Comparison of ENCODE assay signal across 9 mouse cellular contexts in genomic region chr19:46304908-46305333, GRCm38 (mm10). TPM values are rescaled to one million over a fixed set of nuclear protein-coding genes. Genes with fewer than 3 reads are reported as not detected.
DNase-seq lines count a peak whose midpoint lies in the region; ATAC-seq and TF ChIP-seq lines count a peak whose summit lies in the region.
"Had no signal": no experiment of that assay in that cellular context is flagged by ENCODE, and none has a peak within 500 bp of the region (broad histone marks: within the 10 kb centered on the region; RNA-seq: fewer than 3 reads in every experiment).

No protein-coding gene starts in this region.

- H3K9me3 ChIP-seq in heart, embryonic 14.5 days (ENCODE audit: control insufficient read depth, low read length) = no peaks in the 10 kb centered on the region
- no peaks in the 10 kb centered on the region for H3K9me3 ChIP-seq in MEL (replicated peaks; ENCODE audit: insufficient read depth, low read length)
- H3K9me3 ChIP-seq in embryonic facial prominence, embryonic 15.5 days (replicated peaks) = no peaks in the 10 kb centered on the region
- no peaks in the 10 kb centered on the region for H3K9me3 ChIP-seq in limb, embryonic 13.5 days
- no peaks in the 10 kb centered on the region for H3K9me3 ChIP-seq in neural tube, embryonic 14.5 days (ENCODE audit: control insufficient read depth, low read length)

- TF ChIP-seq CTCF in MEL (IDR thresholded peaks at IDR 0.05 in 2 of 3, conservative IDR thresholded peaks at IDR 0.05 in 1 of 3; ENCODE audit: control insufficient read depth in 1 of 3, insufficient read depth in 1 of 3, low read depth in 2 of 3, low read length in 3 of 3, poor library complexity in 1 of 3, severe bottlenecking in 1 of 3) = no peak

- peaks cover 17% of the 10 kb centered on the region for H3K36me3 ChIP-seq in heart, embryonic 14.5 days (ENCODE audit: control insufficient read depth, insufficient read depth, low read length)
- peaks cover 0 to 14% of the 10 kb centered on the region in 2 experiments; a peak in 2 of 4 replicates for H3K36me3 ChIP-seq in MEL (ENCODE audit: control insufficient read depth in 1 of 2, insufficient read depth in 2 of 2, low read length in 2 of 2)
- peaks cover 20% of the 10 kb centered on the region for H3K36me3 ChIP-seq in embryonic facial prominence, embryonic 15.5 days
- H3K36me3 ChIP-seq in limb, embryonic 13.5 days = peaks cover 8% of the 10 kb centered on the region
- no peaks in the 10 kb centered on the region for H3K36me3 ChIP-seq in neural tube, embryonic 14.5 days (ENCODE audit: control insufficient read depth, insufficient read depth, low read length)

- H3K79me2 ChIP-seq in MEL (ENCODE audit: control insufficient read depth, insufficient read depth, low read length, poor library complexity) = peaks cover 3% of the 10 kb centered on the region; the same call in 1 of the 2 replicates

- no peak for TF ChIP-seq POLR2A in MEL (IDR thresholded peaks at IDR 0.05; ENCODE audit: control insufficient read depth in 1 of 2, insufficient read depth in 1 of 2, low read depth in 1 of 2, low read length in 2 of 2, poor library complexity in 1 of 2)

- 0 out of 2 replicates have a peak, but pooled peaks cover 16% of the 10 kb centered on the region for H3K27me3 ChIP-seq in heart, embryonic 14.5 days (ENCODE audit: control insufficient read depth, insufficient read depth, low read length)
- H3K27me3 ChIP-seq in MEL (ENCODE audit: control insufficient read depth in 1 of 2, insufficient read depth in 2 of 2, low read length in 2 of 2) = no peaks in the 10 kb centered on the region
- H3K27me3 ChIP-seq in embryonic facial prominence, embryonic 15.5 days = peaks cover 19% of the 10 kb centered on the region; the same call in 1 of the 2 replicates
- peaks cover 33% of the 10 kb centered on the region for H3K27me3 ChIP-seq in limb, embryonic 13.5 days
- H3K27me3 ChIP-seq in neural tube, embryonic 14.5 days (ENCODE audit: control insufficient read depth, insufficient read depth, low read length) = peaks cover 8% of the 10 kb centered on the region

- peak overlapping the region; percentile 58 to 86 for H3K27ac ChIP-seq in heart, embryonic 14.5 days (replicated peaks in 1 of 2; ENCODE audit: control insufficient read depth in 1 of 2, insufficient read depth in 1 of 2, low read depth in 2 of 2, low read length in 2 of 2)
- peak overlapping the region; percentile 80 for H3K27ac ChIP-seq in MEL (ENCODE audit: control insufficient read depth, low read depth, low read length)
- H3K27ac ChIP-seq in embryonic facial prominence, embryonic 15.5 days (replicated peaks) = peak overlapping the region; percentile 94
- H3K27ac ChIP-seq in limb, embryonic 13.5 days = peak overlapping the region; percentile 55; the same call in 1 of the 2 replicates
- H3K27ac ChIP-seq in neural tube, embryonic 14.5 days (ENCODE audit: low read depth, low read length) = no peak overlapping the region

- TF ChIP-seq EP300 in MEL (IDR thresholded peaks at IDR 0.05; ENCODE audit: low read depth in 1 of 2, low read length in 2 of 2) = no peak

- ATAC-seq in heart, embryonic 14.5 days (ENCODE audit: insufficient number of reproducible peaks, insufficient read depth, low FRiP score, low read depth) = peak; percentile 46
- peak; percentile 12 for ATAC-seq in embryonic facial prominence, embryonic 15.5 days (ENCODE audit: insufficient number of reproducible peaks, low FRiP score, low TSS enrichment, low read depth)
- 0 out of 2 replicates have a peak, but pooled peaks have one; percentile 16 for ATAC-seq in limb, embryonic 13.5 days (ENCODE audit: low FRiP score, low read depth)
- peak; percentile 25; the same call in 1 of the 2 replicates for ATAC-seq in neural tube, embryonic 14.5 days (ENCODE audit: low read depth)

- peaks cover 9 to 17% of the 10 kb centered on the region in 2 experiments; a peak in 3 of 4 replicates for H3K4me1 ChIP-seq in heart, embryonic 14.5 days (ENCODE audit: control insufficient read depth in 2 of 2, insufficient read depth in 2 of 2, low read length in 2 of 2)
- peaks cover 6 to 20% of the 10 kb centered on the region in 2 experiments for H3K4me1 ChIP-seq in MEL (ENCODE audit: control insufficient read depth in 1 of 2, insufficient read depth in 2 of 2, low read length in 2 of 2)
- H3K4me1 ChIP-seq in embryonic facial prominence, embryonic 15.5 days = peaks cover 34% of the 10 kb centered on the region
- H3K4me1 ChIP-seq in limb, embryonic 13.5 days = peaks cover 25% of the 10 kb centered on the region
- peaks cover 17% of the 10 kb centered on the region for H3K4me1 ChIP-seq in neural tube, embryonic 14.5 days (ENCODE audit: control insufficient read depth, insufficient read depth, low read length)

- under 1% methylated on average over 34 of the region's 34 CpGs for WGBS in heart, embryonic 14.5 days
- WGBS in embryonic facial prominence, embryonic 15.5 days = under 1% methylated on average over 34 of the region's 34 CpGs
- under 1% methylated on average over 34 of the region's 34 CpGs for WGBS in limb, embryonic 13.5 days
- under 1% methylated on average over 34 of the region's 34 CpGs for WGBS in neural tube, embryonic 14.5 days

- intact Hi-C loops in heart, postnatal 10 days (cut with DNase I) = loop anchor here (1.0 to 5.0 kb wide), 2 partner anchors 25 to 62 kb away; no protein-coding TSS in a partner anchor

- peak overlapping the region; percentile 86 for H3K9ac ChIP-seq in heart, embryonic 14.5 days (ENCODE audit: low read length)
- peak overlapping the region; percentile 92 for H3K9ac ChIP-seq in MEL (ENCODE audit: control insufficient read depth, low read depth, low read length, poor library complexity, severe bottlenecking)
- H3K9ac ChIP-seq in embryonic facial prominence, embryonic 15.5 days = peak overlapping the region; percentile 53
- peak overlapping the region; percentile 75 for H3K9ac ChIP-seq in limb, embryonic 13.5 days
- H3K9ac ChIP-seq in neural tube, embryonic 14.5 days (replicated peaks; ENCODE audit: low read depth, low read length) = peak overlapping the region; percentile 32

- peak overlapping the region; percentile 82 to 84 for H3K4me3 ChIP-seq in heart, embryonic 14.5 days (ENCODE audit: control insufficient read depth in 1 of 2, insufficient read depth in 1 of 2, low read depth in 1 of 2, low read length in 2 of 2)
- H3K4me3 ChIP-seq in MEL (ENCODE audit: control insufficient read depth in 1 of 2, insufficient read depth in 1 of 2, low read depth in 2 of 2, low read length in 2 of 2) = peak overlapping the region; percentile 77 to 82
- peak overlapping the region; percentile 77 for H3K4me3 ChIP-seq in embryonic facial prominence, embryonic 15.5 days (replicated peaks)
- peak overlapping the region; percentile 70 for H3K4me3 ChIP-seq in limb, embryonic 13.5 days
- peak overlapping the region; percentile 40 for H3K4me3 ChIP-seq in neural tube, embryonic 14.5 days (ENCODE audit: low read depth, low read length)

- TF ChIP-seq RAD21 in MEL (IDR thresholded peaks at IDR 0.05; ENCODE audit: low read depth, low read length) = no peak

- DNase-seq in heart, postnatal 10 days = no peak
- DNase-seq in MEL (ENCODE audit: low read depth, low spot score) = peak; percentile 90
- no peak for DNase-seq in ovary, adult 18-20 months (ENCODE audit: low spot score)
- DNase-seq in urinary bladder, postnatal 4 days (ENCODE audit: low spot score in 2 of 2) = no peak

- peak overlapping the region; percentile 99 for H3K4me2 ChIP-seq in heart, embryonic 14.5 days (ENCODE audit: low read length)
- H3K4me2 ChIP-seq in embryonic facial prominence, embryonic 15.5 days (replicated peaks) = peak overlapping the region; percentile 95
- peak overlapping the region; percentile 99 for H3K4me2 ChIP-seq in limb, embryonic 13.5 days (replicated peaks)
- H3K4me2 ChIP-seq in neural tube, embryonic 14.5 days (ENCODE audit: low read depth, low read length) = peak overlapping the region; percentile 88

RNA-seq across cellular contexts. Expression of gene Nfkb2, which starts 0.8 kb away (rescaled TPM):
- polyA plus RNA-seq in heart, embryonic 14.5 days (2014; fragmentation: Nextera tagmentation; extraction: Ambion mirVana) = 7.0 and 7.4 TPM in 2 replicates
- 10 to 100 TPM; 16.1 to 20.4 TPM for total RNA-seq in heart, postnatal 10 days (2021)
- 25.3 and 27.2 TPM in 2 replicates for total RNA-seq in MEL (2012; rRNA removed)
- 10 to 100 TPM in 1 of 2 experiments, not detected in 1; 43.0 TPM for polyA plus RNA-seq in MEL (2012; ENCODE audit: insufficient read depth in 1 of 2, insufficient read length in 2 of 2, low read depth in 1 of 2, low replicate concordance in 2 of 2, missing spikeins in 1 of 2)
- polyA plus RNA-seq in embryonic facial prominence, embryonic 15.5 days (2015; fragmentation: Nextera tagmentation; extraction: Ambion mirVana) = 15.3 and 16.1 TPM in 2 replicates
- polyA plus RNA-seq in limb, embryonic 13.5 days (2015; fragmentation: Nextera tagmentation; extraction: Ambion mirVana) = 9.4 and 11.1 TPM in 2 replicates
- 1.4 and 2.2 TPM in 2 replicates for polyA plus RNA-seq in neural tube, embryonic 14.5 days (2014; fragmentation: Nextera tagmentation; extraction: Ambion mirVana)

RNA-seq across cellular contexts. Expression of gene Psd, which starts 22.0 kb away (rescaled TPM):
- polyA plus RNA-seq in heart, embryonic 14.5 days (2014; fragmentation: Nextera tagmentation; extraction: Ambion mirVana) = 6.0 and 7.4 TPM in 2 replicates
- 1 to 10 TPM; 2.2 to 2.9 TPM for total RNA-seq in heart, postnatal 10 days (2021)
- 1.9 and 4.5 TPM in 2 replicates for total RNA-seq in MEL (2012; rRNA removed)
- polyA plus RNA-seq in MEL (2012; ENCODE audit: insufficient read depth in 1 of 2, insufficient read length in 2 of 2, low read depth in 1 of 2, low replicate concordance in 2 of 2, missing spikeins in 1 of 2) = 10 to 100 TPM in 1 of 2 experiments, not detected in 1; 17.2 TPM
- polyA plus RNA-seq in embryonic facial prominence, embryonic 15.5 days (2015; fragmentation: Nextera tagmentation; extraction: Ambion mirVana) = 9.8 and 11.0 TPM in 2 replicates
- polyA plus RNA-seq in limb, embryonic 13.5 days (2015; fragmentation: Nextera tagmentation; extraction: Ambion mirVana) = 4.1 and 4.8 TPM in 2 replicates
- 85.8 and 127 TPM in 2 replicates for polyA plus RNA-seq in neural tube, embryonic 14.5 days (2014; fragmentation: Nextera tagmentation; extraction: Ambion mirVana)

RNA-seq across cellular contexts. Expression of gene Fbxl15, which starts 23.1 kb away (rescaled TPM):
- polyA plus RNA-seq in heart, embryonic 14.5 days (2014; fragmentation: Nextera tagmentation; extraction: Ambion mirVana) = 10.4 and 11.8 TPM in 2 replicates
- total RNA-seq in heart, postnatal 10 days (2021) = 1 to 10 TPM; 6.5 to 6.8 TPM
- 12.1 and 12.7 TPM in 2 replicates for total RNA-seq in MEL (2012; rRNA removed)
- 10 to 100 TPM in 1 of 2 experiments, not detected in 1; 13.2 TPM for polyA plus RNA-seq in MEL (2012; ENCODE audit: insufficient read depth in 1 of 2, insufficient read length in 2 of 2, low read depth in 1 of 2, low replicate concordance in 2 of 2, missing spikeins in 1 of 2)
- 16.4 TPM in 2 replicates for polyA plus RNA-seq in embryonic facial prominence, embryonic 15.5 days (2015; fragmentation: Nextera tagmentation; extraction: Ambion mirVana)
- 14.7 and 15.5 TPM in 2 replicates for polyA plus RNA-seq in limb, embryonic 13.5 days (2015; fragmentation: Nextera tagmentation; extraction: Ambion mirVana)
- 42.5 and 53.1 TPM in 2 replicates for polyA plus RNA-seq in neural tube, embryonic 14.5 days (2014; fragmentation: Nextera tagmentation; extraction: Ambion mirVana)

RNA-seq across cellular contexts. Expression of gene Cuedc2, which starts 33.6 kb away (rescaled TPM):
- polyA plus RNA-seq in heart, embryonic 14.5 days (2014; fragmentation: Nextera tagmentation; extraction: Ambion mirVana) = 125 and 128 TPM in 2 replicates
- 100 to 1,000 TPM in 1 of 2 experiments, 10 to 100 TPM in 1; 99.6 to 107 TPM for total RNA-seq in heart, postnatal 10 days (2021)
- 270 and 302 TPM in 2 replicates for total RNA-seq in MEL (2012; rRNA removed)
- polyA plus RNA-seq in MEL (2012; ENCODE audit: insufficient read depth in 1 of 2, insufficient read length in 2 of 2, low read depth in 1 of 2, low replicate concordance in 2 of 2, missing spikeins in 1 of 2) = 100 to 1,000 TPM; 251 to 297 TPM
- polyA plus RNA-seq in embryonic facial prominence, embryonic 15.5 days (2015; fragmentation: Nextera tagmentation; extraction: Ambion mirVana) = 167 and 168 TPM in 2 replicates
- 176 and 177 TPM in 2 replicates for polyA plus RNA-seq in limb, embryonic 13.5 days (2015; fragmentation: Nextera tagmentation; extraction: Ambion mirVana)
- polyA plus RNA-seq in neural tube, embryonic 14.5 days (2014; fragmentation: Nextera tagmentation; extraction: Ambion mirVana) = 346 and 359 TPM in 2 replicates

RNA-seq across cellular contexts. Expression of gene Mfsd13a, which starts 36.0 kb away (rescaled TPM):
- 4.4 and 6.4 TPM in 2 replicates for polyA plus RNA-seq in heart, embryonic 14.5 days (2014; fragmentation: Nextera tagmentation; extraction: Ambion mirVana)
- 1 to 10 TPM; 3.4 to 4.6 TPM for total RNA-seq in heart, postnatal 10 days (2021)
- 4.7 and 5.5 TPM in 2 replicates for total RNA-seq in MEL (2012; rRNA removed)
- polyA plus RNA-seq in MEL (2012; ENCODE audit: insufficient read depth in 1 of 2, insufficient read length in 2 of 2, low read depth in 1 of 2, low replicate concordance in 2 of 2, missing spikeins in 1 of 2) = 10 to 100 TPM in 1 of 2 experiments, not detected in 1; 45.9 TPM
- 4.3 and 4.4 TPM in 2 replicates for polyA plus RNA-seq in embryonic facial prominence, embryonic 15.5 days (2015; fragmentation: Nextera tagmentation; extraction: Ambion mirVana)
- polyA plus RNA-seq in limb, embryonic 13.5 days (2015; fragmentation: Nextera tagmentation; extraction: Ambion mirVana) = 3.5 and 4.8 TPM in 2 replicates
- 10.7 and 12.7 TPM in 2 replicates for polyA plus RNA-seq in neural tube, embryonic 14.5 days (2014; fragmentation: Nextera tagmentation; extraction: Ambion mirVana)
- total RNA-seq: neutrophil, adult 5-6 weeks had no signal

Comparison
In these comparisons a context has a peak if more than half of its experiments do, and no peak if none do; other contexts are left out.
1. H3K9ac ChIP-seq: peak in every context shown above with its lines; median percentile 92 in MEL; 86 in heart, embryonic 14.5 days; 75 in limb, embryonic 13.5 days; 53 in embryonic facial prominence, embryonic 15.5 days; 32 in neural tube, embryonic 14.5 days.